Mouse (Mus musculus) myocyte (in vitro differentiated cells): ENCODE measurements around the gene Rad23a.

Experiments used
- CEBPB ChIP-seq: IDR thresholded peaks from 2 replicates; pipeline ENCODE4 v1.6.1; 2011; ENCODE audit warnings: mild to moderate bottlenecking, moderate library complexity; ENCODE audit not compliant: poor library complexity, insufficient read depth, severe bottlenecking
- E2F4 ChIP-seq: IDR thresholded peaks from one replicate; pipeline ENCODE4 v1.6.1; 2011; ENCODE audit warnings: mild to moderate bottlenecking, control low read depth, moderate library complexity; ENCODE audit not compliant: insufficient read depth
- MAX ChIP-seq: IDR thresholded peaks from one replicate; pipeline ENCODE4 v1.6.1; 2011; ENCODE audit warnings: low read depth, mild to moderate bottlenecking, control low read depth
- MYOG ChIP-seq, 3 experiments: IDR thresholded peaks; one replicate each; pipeline ENCODE4 v1.6.1; 2011; ENCODE audit warnings: control low read depth in 2 of 3, low read depth in 2 of 3, mild to moderate bottlenecking in 2 of 3; ENCODE audit not compliant: insufficient read length in 2 of 3, control insufficient read depth in 1 of 3, insufficient read depth in 1 of 3
- POLR2A ChIP-seq: IDR thresholded peaks from one replicate; pipeline ENCODE4 v1.6.1; 2011; ENCODE audit warnings: low read depth, mild to moderate bottlenecking, control low read depth, moderate library complexity; ENCODE audit not compliant: insufficient read length
- POLR2AphosphoS2 ChIP-seq: IDR thresholded peaks from one replicate; pipeline ENCODE4 v1.6.1; 2011; ENCODE audit warnings: low read depth, control low read depth; ENCODE audit not compliant: insufficient read length
- SRF ChIP-seq: IDR thresholded peaks from one replicate; pipeline ENCODE4 v1.6.1; 2011; ENCODE audit warnings: low read depth; ENCODE audit not compliant: control insufficient read depth, insufficient read length
- TCF12 ChIP-seq: IDR thresholded peaks from one replicate; pipeline ENCODE4 v1.6.1; 2011; ENCODE audit warnings: mild to moderate bottlenecking, control low read depth; ENCODE audit not compliant: poor library complexity, insufficient read depth, severe bottlenecking

- TF ChIP-seq SRF, result no peak
- no peak for TF ChIP-seq POLR2A
- TF ChIP-seq MYOG (IDR thresholded peaks at IDR 0.05; ENCODE audit: control insufficient read depth in 1 of 3, insufficient read depth in 1 of 3, insufficient read length in 2 of 3, low read depth in 2 of 3), result no peak
- no peak for TF ChIP-seq TCF12
- no peak for TF ChIP-seq MAX
- no peak for TF ChIP-seq E2F4
- no peak for TF ChIP-seq POLR2AphosphoS2
- no peak for TF ChIP-seq CEBPB
These were observed 6.2 kb downstream of the Rad23a start for GRCm38 (mm10) chr8:84834002-84834865.
